Mouse (Mus musculus) lung, postnatal 14 days (tissue): Measurements from ENCODE around the gene Zfp428.

ENCODE experiments used
- DNase-seq: peaks from one replicate; pipeline ENCODE4 v3.0.0; 2021

Zfp428 gene

GRCm38 (mm10) chr7:24523723-24524122 is 16.9 kb downstream of the Zfp428 start:
- DNase-seq: no peak

GRCm38 (mm10) chr7:24524978-24525377 is 18.2 kb downstream of the Zfp428 start:
- DNase-seq: no peak

- DNase-seq: no peak
Observed at GRCm38 (mm10) chr7:24525686-24526420, 19.0 kb downstream of the Zfp428 start.

GRCm38 (mm10) chr7:24528861-24529260 is 22.1 kb downstream of the Zfp428 start:
- no peak for DNase-seq

- no peak for DNase-seq
Observed at GRCm38 (mm10) chr7:24529580-24529979, 22.8 kb downstream of the Zfp428 start.

GRCm38 (mm10) chr7:24530062-24530931 is 23.5 kb downstream of the Zfp428 start, which contains the start of gene Irgq:
TSS of gene Irgq (plus strand) at chr7:24530689.
- peak; percentile 99 for DNase-seq

- peak; percentile 77 for DNase-seq
Observed at GRCm38 (mm10) chr7:24531211-24531971, 24.6 kb downstream of the Zfp428 start.

- DNase-seq: no peak
Observed at GRCm38 (mm10) chr7:24533031-24533571, 26.3 kb downstream of the Zfp428 start.

GRCm38 (mm10) chr7:24533806-24534205 is 27.0 kb downstream of the Zfp428 start:
- no peak for DNase-seq

- DNase-seq: no peak
Observed at GRCm38 (mm10) chr7:24534301-24534700, 27.5 kb downstream of the Zfp428 start.

- DNase-seq: no peak
Observed at GRCm38 (mm10) chr7:24537081-24537480, 30.3 kb downstream of the Zfp428 start.

- DNase-seq: no peak
Observed at GRCm38 (mm10) chr7:24537591-24537990, 30.8 kb downstream of the Zfp428 start.

- DNase-seq: no peak
Observed at GRCm38 (mm10) chr7:24538154-24538553, 31.3 kb downstream of the Zfp428 start.

- DNase-seq: no peak
Observed at GRCm38 (mm10) chr7:24538701-24539100, 31.9 kb downstream of the Zfp428 start.

- DNase-seq: no peak
Observed at GRCm38 (mm10) chr7:24539686-24540085, 32.9 kb downstream of the Zfp428 start.

GRCm38 (mm10) chr7:24544506-24544905 is 37.7 kb downstream of the Zfp428 start:
- no peak for DNase-seq

- no peak for DNase-seq
Observed at GRCm38 (mm10) chr7:24546068-24546614, 39.3 kb downstream of the Zfp428 start, which contains the start of the genes Pinlyp and Xrcc1. TSS of gene Pinlyp (minus strand) at chr7:24546118. TSS of gene Xrcc1 (plus strand) at chr7:24546289.

GRCm38 (mm10) chr7:24546634-24547389 is 40.0 kb downstream of the Zfp428 start:
- peak; percentile 99 for DNase-seq

- DNase-seq: no peak
Observed at GRCm38 (mm10) chr7:24547534-24548036, 40.8 kb downstream of the Zfp428 start.

- DNase-seq: no peak
Observed at GRCm38 (mm10) chr7:24551985-24552759, 45.4 kb downstream of the Zfp428 start.

GRCm38 (mm10) chr7:24555786-24556185 is 49.0 kb downstream of the Zfp428 start:
- no peak for DNase-seq
